Mouse (Mus musculus) liver, embryonic 12.5 days (tissue): ENCODE results near the gene Tjp1. TPM values are rescaled to one million over a fixed set of nuclear protein-coding genes. Genes with fewer than 3 reads are reported as not detected.

ENCODE experiments used
- polyA plus RNA-seq: library from polyadenylated mRNA; unstranded; fragments of >200 nt; fragmentation: Nextera tagmentation; extraction: Ambion mirVana; gene quantifications from 2 replicates; pipeline ENCODE4 v1.2.1, GENCODE M21; 2016

Tjp1 gene
- polyA plus RNA-seq, 1 experiment from 2014 or later, result 7.0 TPM

Other genes starting within 250 kb of the Tjp1 start
- 32.5 and 33.9 TPM in 2 replicates for gene Tarsl2, start 117.1 kb upstream of the Tjp1 start, polyA plus RNA-seq
- gene Tm2d3, start 163.4 kb upstream of the Tjp1 start, polyA plus RNA-seq, result 35.9 and 36.4 TPM in 2 replicates